Mouse (Mus musculus): Measurements from ENCODE around the gene Gm20683. TPM values are rescaled to one million over a fixed set of nuclear protein-coding genes. Genes with fewer than 3 reads are reported as not detected.

The Gm20683 gene
- polyA plus RNA-seq (2016; fragmentation: Nextera tagmentation; extraction: Ambion mirVana) = 1.3 and 1.6 TPM in 2 replicates

DNA sequence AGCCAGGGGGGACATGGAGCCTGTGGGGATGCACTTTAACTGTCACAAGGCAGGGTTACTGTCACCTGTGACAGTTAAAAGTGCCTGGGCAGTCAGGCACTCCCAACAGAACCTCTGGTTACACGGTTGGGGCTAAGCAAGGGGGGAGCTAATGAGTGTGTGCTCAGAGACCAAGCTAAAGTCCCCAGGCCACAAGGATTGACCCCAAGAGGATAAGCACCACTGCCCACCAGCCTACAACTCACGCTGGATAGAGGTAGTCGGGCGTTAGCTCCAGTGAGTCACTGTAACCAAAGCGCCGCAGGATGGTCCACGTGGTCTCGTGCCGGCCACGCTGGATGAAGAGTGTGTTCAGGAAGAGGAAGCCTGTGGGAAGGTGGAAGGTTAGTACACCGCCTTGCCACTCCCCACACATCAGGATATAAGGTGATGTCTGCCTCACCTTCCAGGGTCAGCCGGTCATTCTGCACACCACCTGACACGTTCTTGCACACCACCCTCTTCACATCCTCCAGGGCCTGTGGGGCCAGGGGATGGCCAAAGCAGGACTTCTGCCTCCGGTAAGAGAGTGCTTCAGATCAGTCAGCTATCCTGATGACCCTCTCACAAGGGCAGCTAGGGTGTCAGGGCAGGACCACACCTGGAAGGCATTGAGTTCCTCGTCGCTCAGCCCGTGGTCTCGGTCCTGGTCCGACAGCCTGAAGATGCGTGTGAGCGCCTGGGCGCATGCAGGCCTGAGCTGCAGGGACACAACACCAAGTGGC lies at the start of gene Gm20683:
TSS of gene Gm20683 (minus strand) at position 647 of the 764 bp plus-strand sequence.
- no peak within 1 kb of the TSS for H3K4me2 ChIP-seq
- no peaks in the 10 kb centered on the region for H3K27me3 ChIP-seq (replicated peaks)
- WGBS = 92% methylated on average over 22 of the region's 22 CpGs
- no peaks in the 10 kb centered on the region for H3K9me3 ChIP-seq (replicated peaks)
- peaks cover 36% of the 10 kb centered on the region for H3K4me1 ChIP-seq (replicated peaks)
- no peak within 1 kb of the TSS for H3K27ac ChIP-seq (ENCODE audit: poor library complexity, severe bottlenecking)
- no peak within 1 kb of the TSS for H3K4me3 ChIP-seq
- H3K9ac ChIP-seq = no peak within 1 kb of the TSS
- no peak for ATAC-seq (ENCODE audit: insufficient number of reproducible peaks, low FRiP score)
- peaks cover 63% of the 10 kb centered on the region for H3K36me3 ChIP-seq

GRCm38 (mm10) chr17:25888837-25889236 lies 47.3 kb upstream of the Gm20683 start:
- Histone ChIP-seq H3K9ac (no peak overlapping the region), H3K4me2 (no peak overlapping the region), H3K36me3 (peaks cover 46% of the 10 kb centered on the region), H3K9me3 (replicated peaks) (no peaks in the 10 kb centered on the region), H3K27me3 (replicated peaks) (no peaks in the 10 kb centered on the region), H3K27ac (ENCODE audit: poor library complexity, severe bottlenecking) (no peak overlapping the region), H3K4me3 (no peak overlapping the region), H3K4me1 (replicated peaks) (no peaks in the 10 kb centered on the region)
- 86% methylated on average over 3 of the region's 3 CpGs for WGBS
- no peak for ATAC-seq (ENCODE audit: insufficient number of reproducible peaks, low FRiP score)

DNA sequence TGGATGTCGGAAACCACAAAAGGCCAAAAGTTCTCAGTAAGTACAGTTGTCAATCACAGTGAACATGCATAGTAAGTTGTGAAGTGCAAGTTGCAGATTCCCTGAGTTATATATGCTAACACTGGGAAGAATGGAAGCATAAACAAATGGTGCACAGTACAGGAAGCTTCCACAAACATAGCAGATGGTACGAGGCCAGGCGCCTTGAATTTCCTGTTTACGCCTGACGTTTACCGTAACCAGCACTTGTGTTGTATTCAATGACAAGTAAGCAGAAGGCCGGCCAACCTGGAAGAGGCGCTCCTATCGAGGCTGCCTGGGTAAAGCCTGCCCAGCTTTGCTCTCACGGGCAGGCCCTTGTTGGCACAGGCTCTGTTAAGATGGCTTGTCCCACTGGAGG lies 45.9 kb upstream of the Gm20683 start:
- no peak for ATAC-seq (ENCODE audit: insufficient number of reproducible peaks, low FRiP score)
- Histone ChIP-seq H3K36me3 (peaks cover 59% of the 10 kb centered on the region), H3K27me3 (replicated peaks) (no peaks in the 10 kb centered on the region), H3K27ac (ENCODE audit: poor library complexity, severe bottlenecking) (no peak overlapping the region), H3K4me3 (no peak overlapping the region), H3K9ac (no peak overlapping the region), H3K4me2 (no peak overlapping the region), H3K4me1 (replicated peaks) (peaks cover 3% of the 10 kb centered on the region; the same call in 1 of the 2 replicates), H3K9me3 (replicated peaks) (no peaks in the 10 kb centered on the region)
- 85% methylated on average over 10 of the region's 10 CpGs for WGBS

GRCm38 (mm10) chr17:25886806-25887205 lies 45.2 kb upstream of the Gm20683 start:
- peaks cover 8% of the 10 kb centered on the region; the same call in 1 of the 2 replicates for H3K4me1 ChIP-seq (replicated peaks)
- no peaks in the 10 kb centered on the region for H3K27me3 ChIP-seq (replicated peaks)
- H3K27ac ChIP-seq (ENCODE audit: poor library complexity, severe bottlenecking) = no peak overlapping the region
- H3K4me3 ChIP-seq = no peak overlapping the region
- H3K4me2 ChIP-seq = no peak overlapping the region
- H3K9ac ChIP-seq = no peak overlapping the region
- H3K36me3 ChIP-seq = peaks cover 64% of the 10 kb centered on the region
- no peaks in the 10 kb centered on the region for H3K9me3 ChIP-seq (replicated peaks)
- ATAC-seq (ENCODE audit: insufficient number of reproducible peaks, low FRiP score) = no peak

DNA sequence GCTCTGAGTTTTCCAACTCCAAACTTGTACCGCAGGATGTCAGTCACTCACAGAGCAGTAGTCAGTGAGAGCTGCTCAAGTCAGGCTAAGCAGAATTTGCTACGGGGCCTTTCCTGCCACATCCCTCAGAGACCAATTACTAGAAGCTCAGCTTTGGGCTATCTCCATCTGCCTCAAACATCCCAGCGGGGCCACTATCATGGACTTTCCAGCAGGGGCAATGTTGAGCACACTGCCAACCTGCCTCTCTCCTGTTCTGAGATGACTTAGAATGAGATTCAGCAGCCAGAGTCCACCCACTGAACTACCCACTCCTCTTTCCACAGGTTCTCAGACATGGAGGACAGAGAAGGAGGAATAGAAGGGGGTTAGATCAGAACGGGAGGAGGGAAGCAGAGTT lies 44.1 kb upstream of the Gm20683 start:
- H3K4me1 ChIP-seq (replicated peaks) = peaks cover 19% of the 10 kb centered on the region
- H3K9me3 ChIP-seq (replicated peaks) = no peaks in the 10 kb centered on the region
- no peak overlapping the region for H3K27ac ChIP-seq (ENCODE audit: poor library complexity, severe bottlenecking)
- 61% methylated on average over 4 of the region's 4 CpGs for WGBS
- ATAC-seq (ENCODE audit: insufficient number of reproducible peaks, low FRiP score) = no peak
- H3K4me2 ChIP-seq = no peak overlapping the region
- H3K27me3 ChIP-seq (replicated peaks) = no peaks in the 10 kb centered on the region
- no peak overlapping the region for H3K9ac ChIP-seq
- no peak overlapping the region for H3K4me3 ChIP-seq
- H3K36me3 ChIP-seq = peaks cover 64% of the 10 kb centered on the region

DNA sequence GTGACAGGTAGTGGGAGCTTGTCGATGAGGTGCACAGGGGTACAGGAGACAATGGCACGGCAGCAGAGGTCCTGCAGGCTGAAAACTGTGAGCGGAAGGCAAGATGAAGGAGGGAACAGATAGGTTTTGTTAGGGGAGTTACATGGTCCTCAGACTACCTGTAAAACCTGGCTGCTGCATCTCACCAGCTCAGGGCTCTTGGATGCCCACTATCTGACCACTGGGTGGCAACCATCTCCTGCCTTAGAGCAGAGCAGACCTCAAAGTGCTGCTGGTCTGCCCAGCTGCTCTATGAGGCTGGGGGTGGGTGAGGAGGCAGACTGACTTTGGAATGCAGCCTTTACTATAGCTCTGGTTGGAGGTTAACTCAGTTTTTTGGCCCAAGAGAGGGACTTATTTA lies 42.3 kb upstream of the Gm20683 start:
- H3K9me3 ChIP-seq (replicated peaks) = no peaks in the 10 kb centered on the region
- WGBS = 87% methylated on average over 3 of the region's 3 CpGs
- peaks cover 25% of the 10 kb centered on the region for H3K4me1 ChIP-seq (replicated peaks)
- no peak overlapping the region for H3K27ac ChIP-seq (ENCODE audit: poor library complexity, severe bottlenecking)
- H3K9ac ChIP-seq = no peak overlapping the region
- peaks cover 59% of the 10 kb centered on the region for H3K36me3 ChIP-seq
- ATAC-seq (ENCODE audit: insufficient number of reproducible peaks, low FRiP score) = no peak
- H3K4me2 ChIP-seq = no peak overlapping the region
- H3K4me3 ChIP-seq = no peak overlapping the region
- H3K27me3 ChIP-seq (replicated peaks) = no peaks in the 10 kb centered on the region

GRCm38 (mm10) chr17:25883268-25883667 lies 41.7 kb upstream of the Gm20683 start:
- H3K27me3 ChIP-seq (replicated peaks) = no peaks in the 10 kb centered on the region
- no peak overlapping the region for H3K4me3 ChIP-seq
- 86% methylated on average over 8 of the region's 8 CpGs for WGBS
- H3K9ac ChIP-seq = no peak overlapping the region
- H3K9me3 ChIP-seq (replicated peaks) = no peaks in the 10 kb centered on the region
- no peak overlapping the region for H3K27ac ChIP-seq (ENCODE audit: poor library complexity, severe bottlenecking)
- ATAC-seq (ENCODE audit: insufficient number of reproducible peaks, low FRiP score) = no peak
- H3K36me3 ChIP-seq = peaks cover 60% of the 10 kb centered on the region
- no peak overlapping the region for H3K4me2 ChIP-seq
- H3K4me1 ChIP-seq (replicated peaks) = peaks cover 25% of the 10 kb centered on the region

- ATAC-seq (ENCODE audit: insufficient number of reproducible peaks, low FRiP score) = no peak
- H3K36me3 ChIP-seq = peaks cover 58% of the 10 kb centered on the region
Measured at GRCm38 (mm10) chr17:25882306-25882705, 40.7 kb upstream of the Gm20683 start.

GRCm38 (mm10) chr17:25881691-25882090 lies 40.1 kb upstream of the Gm20683 start:
- Histone ChIP-seq H3K27me3 (replicated peaks) (no peaks in the 10 kb centered on the region), H3K9ac (no peak overlapping the region), H3K4me2 (no peak overlapping the region), H3K9me3 (replicated peaks) (no peaks in the 10 kb centered on the region), H3K4me3 (no peak overlapping the region), H3K4me1 (replicated peaks) (peaks cover 33% of the 10 kb centered on the region), H3K27ac (ENCODE audit: poor library complexity, severe bottlenecking) (peak overlapping the region; percentile 22; the same call in 1 of the 2 replicates), H3K36me3 (peaks cover 53% of the 10 kb centered on the region)
- no peak for ATAC-seq (ENCODE audit: insufficient number of reproducible peaks, low FRiP score)
- 53% methylated on average over 4 of the region's 4 CpGs for WGBS

More at GRCm38 (mm10) chr17:25882306-25882705, 40.7 kb upstream of the Gm20683 start:
- Histone ChIP-seq H3K4me2 (no peak overlapping the region), H3K9ac (no peak overlapping the region), H3K4me1 (replicated peaks) (peaks cover 28% of the 10 kb centered on the region), H3K4me3 (no peak overlapping the region), H3K27me3 (replicated peaks) (no peaks in the 10 kb centered on the region), H3K27ac (ENCODE audit: poor library complexity, severe bottlenecking) (peak overlapping the region; percentile 10; the same call in 1 of the 2 replicates), H3K9me3 (replicated peaks) (no peaks in the 10 kb centered on the region)
- WGBS = 33% methylated on average over 5 of the region's 5 CpGs

GRCm38 (mm10) chr17:25880913-25881641 lies 39.5 kb upstream of the Gm20683 start:
- no peak for ATAC-seq (ENCODE audit: insufficient number of reproducible peaks, low FRiP score)
- H3K4me3 ChIP-seq = no peak overlapping the region
- no peaks in the 10 kb centered on the region for H3K9me3 ChIP-seq (replicated peaks)
- H3K27me3 ChIP-seq (replicated peaks) = no peaks in the 10 kb centered on the region
- H3K36me3 ChIP-seq = peaks cover 53% of the 10 kb centered on the region
- peaks cover 39% of the 10 kb centered on the region for H3K4me1 ChIP-seq (replicated peaks)
- H3K27ac ChIP-seq (ENCODE audit: poor library complexity, severe bottlenecking) = peak overlapping the region; percentile 22; the same call in 1 of the 2 replicates
- WGBS = 22% methylated on average over 5 of the region's 5 CpGs
- H3K4me2 ChIP-seq = no peak overlapping the region
- no peak overlapping the region for H3K9ac ChIP-seq

GRCm38 (mm10) chr17:25880196-25880910 lies 38.8 kb upstream of the Gm20683 start, which contains the start of gene Wfikkn1:
Wfikkn1 (minus strand) TSS chr17:25880858.
- no peak within 1 kb of the TSS for H3K4me2 ChIP-seq
- no peak within 1 kb of the TSS for H3K4me3 ChIP-seq
- WGBS = 52% methylated on average over 5 of the region's 5 CpGs
- H3K36me3 ChIP-seq = peaks cover 53% of the 10 kb centered on the region
- no peak for ATAC-seq (ENCODE audit: insufficient number of reproducible peaks, low FRiP score)
- H3K9me3 ChIP-seq (replicated peaks) = no peaks in the 10 kb centered on the region
- no peak within 1 kb of the TSS; the same call in 1 of the 2 replicates for H3K9ac ChIP-seq
- peaks cover 43% of the 10 kb centered on the region for H3K4me1 ChIP-seq (replicated peaks)
- H3K27ac ChIP-seq (ENCODE audit: poor library complexity, severe bottlenecking) = peak within 1 kb of the TSS; percentile 22; the same call in 1 of the 2 replicates
- H3K27me3 ChIP-seq (replicated peaks) = no peaks in the 10 kb centered on the region
